Mouse (Mus musculus) forebrain, embryonic 11.5 days (tissue): ENCODE data around the gene Ung. TPM values are rescaled to one million over a fixed set of nuclear protein-coding genes. Genes with fewer than 3 reads are reported as not detected.

Source experiments
- ATAC-seq: fragments of 200-750 bp; cut with Nextera tagmentation; replicated peaks from 2 replicates; pipeline ENCODE4 v1.8.0; 2017; ENCODE audit warnings: moderate TSS enrichment; ENCODE audit not compliant: low FRiP score
- DNase-seq: peaks from one replicate; pipeline ENCODE4 v3.0.0-alpha.2; 2017; ENCODE audit warnings: low spot score
- H3K27ac ChIP-seq: fragments of 300-500 bp; sonication (generic); 2 replicates; pipeline ENCODE4 v1.5.1; 2014; ENCODE audit warnings: low read depth, low read length
- H3K27me3 ChIP-seq: fragments of 300-500 bp; sonication (generic); 2 replicates; pipeline ENCODE4 v1.6.1; 2014; ENCODE audit warnings: mild to moderate bottlenecking, low read length, mixed read lengths; ENCODE audit not compliant: control insufficient read depth, insufficient read depth
- H3K36me3 ChIP-seq: fragments of 300-500 bp; sonication (generic); 2 replicates; pipeline ENCODE4 v1.6.1; 2014; ENCODE audit warnings: mild to moderate bottlenecking, low read length, moderate library complexity, mixed read lengths; ENCODE audit not compliant: control insufficient read depth, insufficient read depth
- H3K4me1 ChIP-seq: fragments of 300-500 bp; sonication (generic); replicated peaks from 2 replicates; pipeline ENCODE4 v1.6.1; 2014; ENCODE audit warnings: low read length, mixed read lengths; ENCODE audit not compliant: control insufficient read depth, insufficient read depth
- H3K4me2 ChIP-seq: fragments of 300-500 bp; sonication (generic); 2 replicates; pipeline ENCODE4 v1.6.1; 2014; ENCODE audit warnings: low read depth, mild to moderate bottlenecking, low read length, moderate library complexity, mixed read lengths; ENCODE audit not compliant: severe bottlenecking
- H3K4me3 ChIP-seq: fragments of 300-500 bp; sonication (generic); 2 replicates; pipeline ENCODE4 v1.5.1; 2014; ENCODE audit warnings: low read depth, low read length
- H3K9ac ChIP-seq: fragments of 300-500 bp; sonication (generic); 2 replicates; pipeline ENCODE4 v1.6.1; 2014; ENCODE audit warnings: low read length
- H3K9me3 ChIP-seq: fragments of 300-500 bp; sonication (generic); 2 replicates; pipeline ENCODE4 v1.6.1; 2016; ENCODE audit warnings: low read length, mixed read lengths; ENCODE audit not compliant: control insufficient read depth
- WGBS: fragments of 180-500 bp; shearing (Covaris S2); extraction: QIAGEN DNeasy Blood & Tissue Kit; methylation state at CpG from one replicate; pipeline ENCODE4 v1.1.7; 2014; 5-methylcytosine and 5-hydroxymethylcytosine counted together
- polyA plus RNA-seq: library from polyadenylated mRNA; unstranded; fragments of >200 nt; fragmentation: Nextera tagmentation; extraction: Ambion mirVana; gene quantifications from 2 replicates; pipeline ENCODE4 v1.2.1, GENCODE M21; 2014

The Ung gene
- polyA plus RNA-seq, 1 experiment from 2014 or later, result 49.4 TPM

- ATAC-seq (no peak), DNase-seq (no peak)
- no peaks in the 10 kb centered on the region for H3K9me3 ChIP-seq
- no peak overlapping the region for H3K9ac ChIP-seq
- peak overlapping the region; percentile 57 for H3K4me3 ChIP-seq
- H3K4me2 ChIP-seq, result peak overlapping the region; percentile 95; the same call in 1 of the 2 replicates
- H3K27ac ChIP-seq, result no peak overlapping the region
- no peaks in the 10 kb centered on the region for H3K27me3 ChIP-seq
- H3K36me3 ChIP-seq, result peaks cover 2% of the 10 kb centered on the region; the same call in 1 of the 2 replicates
- H3K4me1 ChIP-seq, result no peaks in the 10 kb centered on the region; the same call in 1 of the 2 replicates
- WGBS, result 82% methylated on average over 7 of the region's 7 CpGs
These were observed 3.5 kb upstream of the Ung start for GRCm38 (mm10) chr5:114126499-114127244.

- ATAC-seq, result peak; percentile 47
- peak within 1 kb of the TSS; percentile 72 for H3K27ac ChIP-seq
- no peaks in the 10 kb centered on the region for H3K9me3 ChIP-seq
- H3K36me3 ChIP-seq, result peaks cover 2% of the 10 kb centered on the region; the same call in 1 of the 2 replicates
- H3K4me1 ChIP-seq, result peaks cover 3% of the 10 kb centered on the region; the same call in 1 of the 2 replicates
- peak within 1 kb of the TSS; percentile 57 for H3K4me3 ChIP-seq
- peak; percentile 96 for DNase-seq
- H3K27me3 ChIP-seq, result no peaks in the 10 kb centered on the region
- peak within 1 kb of the TSS; percentile 70 for H3K9ac ChIP-seq
- WGBS, result under 1% methylated on average over 69 of the region's 69 CpGs
- H3K4me2 ChIP-seq, result peak within 1 kb of the TSS; percentile 95
These were observed 2.5 kb upstream of the Ung start, which contains the start of gene Alkbh2 for GRCm38 (mm10) chr5:114127374-114128349. Alkbh2 (minus strand) TSS chr5:114128218.

- 84% methylated on average over 15 of the region's 15 CpGs for WGBS
- no peak for DNase-seq
- Histone ChIP-seq H3K36me3 (no peaks in the 10 kb centered on the region; the same call in 1 of the 2 replicates), H3K9me3 (no peaks in the 10 kb centered on the region), H3K27ac (no peak overlapping the region), H3K4me2 (peak overlapping the region; percentile 94), H3K4me3 (peak overlapping the region; percentile 76), H3K27me3 (no peaks in the 10 kb centered on the region), H3K9ac (no peak overlapping the region; the same call in 1 of the 2 replicates), H3K4me1 (peaks cover 4% of the 10 kb centered on the region; the same call in 1 of the 2 replicates)
- no peak for ATAC-seq
These were observed 506 bp upstream of the Ung start for GRCm38 (mm10) chr5:114129550-114130210.

- H3K9me3 ChIP-seq, result no peaks in the 10 kb centered on the region
- peak overlapping the region; percentile 76 for H3K4me3 ChIP-seq
- H3K27ac ChIP-seq, result peak overlapping the region; percentile 46; the same call in 1 of the 2 replicates
- H3K36me3 ChIP-seq, result no peaks in the 10 kb centered on the region
- H3K27me3 ChIP-seq, result no peaks in the 10 kb centered on the region
- peaks cover 4% of the 10 kb centered on the region; the same call in 1 of the 2 replicates for H3K4me1 ChIP-seq
- DNase-seq (peak; percentile 97), ATAC-seq (peak; percentile 97)
- H3K4me2 ChIP-seq, result peak overlapping the region; percentile 94
- peak overlapping the region; percentile 64 for H3K9ac ChIP-seq
- WGBS, result under 1% methylated on average over 81 of the region's 87 CpGs
These were observed 723 bp downstream of the Ung start for GRCm38 (mm10) chr5:114130698-114131520.

- Histone ChIP-seq H3K27me3 (no peaks in the 10 kb centered on the region), H3K4me2 (peak overlapping the region; percentile 94), H3K9ac (peak overlapping the region; percentile 64), H3K27ac (peak overlapping the region; percentile 46; the same call in 1 of the 2 replicates), H3K36me3 (no peaks in the 10 kb centered on the region), H3K4me1 (peaks cover 4% of the 10 kb centered on the region; the same call in 1 of the 2 replicates), H3K9me3 (no peaks in the 10 kb centered on the region), H3K4me3 (peak overlapping the region; percentile 76)
- no peak for ATAC-seq
- under 1% methylated on average over 15 of the region's 15 CpGs for WGBS
- no peak for DNase-seq
These were observed 1.3 kb downstream of the Ung start for GRCm38 (mm10) chr5:114131521-114131840.

- Histone ChIP-seq H3K27ac (no peak overlapping the region), H3K36me3 (no peaks in the 10 kb centered on the region), H3K27me3 (no peaks in the 10 kb centered on the region), H3K4me2 (no peak overlapping the region), H3K9ac (no peak overlapping the region), H3K4me3 (no peak overlapping the region), H3K9me3 (no peaks in the 10 kb centered on the region), H3K4me1 (peaks cover 4% of the 10 kb centered on the region; the same call in 1 of the 2 replicates)
- ATAC-seq (no peak), DNase-seq (no peak)
- 88% methylated on average over 6 of the region's 6 CpGs for WGBS
These were observed 2.7 kb downstream of the Ung start for GRCm38 (mm10) chr5:114132841-114133240.

- ATAC-seq, result no peak
- 67% methylated on average over 6 of the region's 6 CpGs for WGBS
- H3K4me1 ChIP-seq, result peaks cover 4% of the 10 kb centered on the region; the same call in 1 of the 2 replicates
These were observed 3.9 kb downstream of the Ung start for GRCm38 (mm10) chr5:114134091-114134534.

More at GRCm38 (mm10) chr5:114134091-114134534, 3.9 kb downstream of the Ung start:
- no peak overlapping the region for H3K4me2 ChIP-seq
- no peak overlapping the region for H3K27ac ChIP-seq
- no peak overlapping the region for H3K9ac ChIP-seq
- H3K27me3 ChIP-seq, result no peaks in the 10 kb centered on the region
- no peaks in the 10 kb centered on the region for H3K36me3 ChIP-seq
- H3K9me3 ChIP-seq, result no peaks in the 10 kb centered on the region
- H3K4me3 ChIP-seq, result no peak overlapping the region
- peak; percentile 64 for DNase-seq
